Mouse (Mus musculus) splenic B cell, adult 2 months (primary cell): ENCODE data around the gene Odf2l.

Experiments
- DNase-seq: peaks from one replicate; pipeline ENCODE4 v3.0.0-alpha.2; 2011; ENCODE audit warnings: low read depth, low spot score
- H3K27me3 ChIP-seq: 2 replicates; pipeline ENCODE4 v1.6.1; 2012; ENCODE audit warnings: mild to moderate bottlenecking, low read length, moderate library complexity, mixed read lengths; ENCODE audit not compliant: control insufficient read depth, poor library complexity, insufficient read depth, severe bottlenecking
- H3K36me3 ChIP-seq: 2 replicates; pipeline ENCODE4 v1.6.1; 2012; ENCODE audit warnings: mild to moderate bottlenecking, low read length, moderate library complexity, mixed read lengths; ENCODE audit not compliant: control insufficient read depth, poor library complexity, insufficient read depth, severe bottlenecking

The Odf2l gene

GRCm38 (mm10) chr3:145115169-145115568 is 3.2 kb upstream of the Odf2l start:
- DNase-seq: no peak
- Histone ChIP-seq H3K27me3 (no peaks in the 10 kb centered on the region), H3K36me3 (no peaks in the 10 kb centered on the region)

GRCm38 (mm10) chr3:145117637-145118036 is 751 bp upstream of the Odf2l start:
- no peaks in the 10 kb centered on the region for H3K27me3 ChIP-seq
- no peaks in the 10 kb centered on the region for H3K36me3 ChIP-seq
- no peak for DNase-seq

DNA sequence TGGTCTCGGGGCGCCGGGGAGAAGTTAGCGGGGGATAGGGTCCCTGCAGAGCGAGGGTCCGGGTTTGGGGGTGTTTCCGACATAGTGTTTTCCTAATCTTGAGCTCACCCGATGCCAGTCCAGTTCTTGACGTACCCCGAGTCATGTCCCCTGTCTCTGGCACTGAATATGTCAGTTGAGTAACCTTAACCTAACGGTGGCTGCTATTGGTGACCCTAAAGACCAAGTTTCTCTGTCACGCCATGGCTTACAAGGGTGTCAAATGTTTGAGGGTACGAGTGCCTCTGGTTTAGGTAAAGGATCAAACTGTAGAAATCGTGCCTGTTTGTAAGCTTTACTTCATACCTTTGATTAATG is 592 bp downstream of the Odf2l start:
- H3K36me3 ChIP-seq: no peaks in the 10 kb centered on the region
- DNase-seq: no peak
- H3K27me3 ChIP-seq: no peaks in the 10 kb centered on the region

GRCm38 (mm10) chr3:145119425-145119824 is 1.0 kb downstream of the Odf2l start:
- Histone ChIP-seq H3K27me3 (no peaks in the 10 kb centered on the region), H3K36me3 (no peaks in the 10 kb centered on the region)
- DNase-seq: peak; percentile 10

- no peaks in the 10 kb centered on the region for H3K27me3 ChIP-seq
- H3K36me3 ChIP-seq: no peaks in the 10 kb centered on the region
These were observed 8.2 kb downstream of the Odf2l start for GRCm38 (mm10) chr3:145126618-145127017.

DNA sequence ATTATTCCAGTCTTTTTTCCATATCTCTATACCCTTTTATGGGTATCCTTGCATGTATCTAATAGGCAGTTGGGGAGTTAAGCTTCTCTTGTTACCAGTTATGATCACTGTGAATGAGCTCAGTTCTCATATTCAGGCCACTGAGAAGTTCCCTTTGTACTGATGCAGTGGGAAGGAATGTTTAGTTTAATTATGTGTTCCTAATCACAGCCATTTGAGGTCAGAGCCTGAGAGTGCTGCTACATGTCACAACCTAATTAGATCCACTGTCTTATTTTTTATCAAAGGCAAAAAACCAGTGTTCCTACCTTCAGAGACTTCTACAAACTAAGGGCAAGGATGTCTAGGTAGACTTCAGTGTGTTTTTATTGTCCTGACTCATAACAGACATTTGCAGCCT is 11.0 kb downstream of the Odf2l start:
- Histone ChIP-seq H3K36me3 (no peaks in the 10 kb centered on the region), H3K27me3 (no peaks in the 10 kb centered on the region)
- DNase-seq: no peak

More at GRCm38 (mm10) chr3:145126618-145127017, 8.2 kb downstream of the Odf2l start:
- DNase-seq: no peak

- no peaks in the 10 kb centered on the region for H3K27me3 ChIP-seq
- peak; percentile 63 for DNase-seq
- 0 out of 2 replicates have a peak, but pooled peaks cover 1% of the 10 kb centered on the region for H3K36me3 ChIP-seq
These were observed 13.0 kb downstream of the Odf2l start for GRCm38 (mm10) chr3:145131210-145131868.

DNA sequence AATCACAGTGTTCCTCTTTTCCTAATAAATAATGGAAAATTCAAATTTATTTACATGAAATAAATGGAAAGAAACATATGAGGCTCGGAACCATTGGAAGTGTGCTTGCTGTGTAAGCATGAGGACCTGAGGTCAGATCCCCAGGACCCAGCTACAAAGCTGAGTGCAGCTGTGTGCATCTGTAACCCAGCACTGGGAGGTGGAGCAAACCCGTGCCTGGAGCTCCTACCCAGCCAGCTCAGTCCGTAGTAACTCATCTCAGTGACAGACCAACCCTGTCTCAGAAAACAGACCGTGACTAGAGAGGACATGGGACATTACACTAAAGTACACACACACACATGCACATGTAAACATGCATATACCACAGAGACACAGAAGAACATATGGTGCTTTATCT is 21.8 kb downstream of the Odf2l start:
- Histone ChIP-seq H3K36me3 (0 out of 2 replicates have a peak, but pooled peaks cover 1% of the 10 kb centered on the region), H3K27me3 (no peaks in the 10 kb centered on the region)
- no peak for DNase-seq

GRCm38 (mm10) chr3:145142925-145143324 is 24.5 kb downstream of the Odf2l start:
- Histone ChIP-seq H3K27me3 (no peaks in the 10 kb centered on the region), H3K36me3 (no peaks in the 10 kb centered on the region)
- no peak for DNase-seq

DNA sequence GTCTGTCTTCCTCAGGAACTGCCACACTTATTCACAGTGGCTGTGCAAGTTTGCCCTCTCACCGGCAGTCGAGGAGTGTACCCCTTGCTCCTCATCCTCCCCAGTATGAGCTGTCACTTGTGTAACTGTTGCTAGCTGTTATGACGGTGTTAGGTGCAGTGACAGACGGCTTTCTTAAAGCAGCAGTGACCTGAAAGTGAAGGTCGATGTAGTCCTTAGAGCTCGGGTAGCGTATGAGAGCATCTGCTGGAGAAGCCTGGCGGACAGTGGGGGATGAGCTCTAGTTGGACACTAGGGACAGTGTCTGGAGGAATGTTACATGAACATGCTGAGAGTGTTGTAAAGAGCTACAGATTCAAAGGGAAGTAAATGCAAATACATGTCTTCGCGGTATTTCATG is 25.5 kb downstream of the Odf2l start:
- no peaks in the 10 kb centered on the region for H3K36me3 ChIP-seq
- no peak for DNase-seq
- H3K27me3 ChIP-seq: no peaks in the 10 kb centered on the region

- Histone ChIP-seq H3K27me3 (no peaks in the 10 kb centered on the region), H3K36me3 (peaks cover 2% of the 10 kb centered on the region; the same call in 1 of the 2 replicates)
- DNase-seq: no peak
These were observed 28.5 kb downstream of the Odf2l start for GRCm38 (mm10) chr3:145146871-145147270.

DNA sequence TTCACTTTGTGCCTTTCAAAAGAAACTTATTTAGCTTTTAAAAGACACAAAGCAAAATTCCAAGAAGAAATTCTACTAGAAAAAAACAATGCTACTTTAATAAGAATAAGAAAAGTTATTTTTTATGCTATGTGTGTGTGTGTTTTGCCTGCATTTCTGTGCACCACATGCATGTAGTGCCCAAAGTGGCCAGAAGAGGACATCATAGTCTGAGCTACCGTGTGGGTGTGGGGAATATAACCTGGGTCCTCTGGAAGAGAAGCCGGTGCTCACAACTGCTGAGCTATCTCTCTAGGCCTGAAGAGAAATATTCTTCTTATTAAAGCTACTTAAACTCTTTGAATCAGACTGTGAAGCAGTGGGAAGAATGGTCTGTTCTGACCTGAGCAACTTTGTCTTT is 29.1 kb downstream of the Odf2l start:
- no peak for DNase-seq
- peaks cover 2% of the 10 kb centered on the region; the same call in 1 of the 2 replicates for H3K36me3 ChIP-seq
- no peaks in the 10 kb centered on the region for H3K27me3 ChIP-seq

DNA sequence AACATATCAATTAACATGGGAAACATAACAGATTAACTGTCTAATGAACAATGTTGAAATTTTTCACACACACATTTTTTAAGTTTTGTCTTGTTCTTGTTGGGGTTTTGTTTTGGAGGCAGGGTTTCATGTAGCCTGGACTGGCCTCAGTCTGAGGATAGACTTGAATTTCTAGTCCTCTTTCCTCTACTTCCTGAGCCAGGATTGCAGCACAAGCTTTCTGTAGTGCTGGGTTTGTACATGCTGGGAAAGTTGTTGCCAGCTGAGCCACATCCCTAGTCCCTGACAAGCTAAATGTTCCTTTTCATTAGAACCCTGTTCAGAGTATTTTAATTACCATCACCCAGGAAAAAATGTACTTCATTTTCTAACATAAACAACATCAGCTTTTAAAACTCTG is 29.6 kb downstream of the Odf2l start:
- DNase-seq: no peak
- no peaks in the 10 kb centered on the region for H3K27me3 ChIP-seq
- H3K36me3 ChIP-seq: peaks cover 2% of the 10 kb centered on the region; the same call in 1 of the 2 replicates

- Histone ChIP-seq H3K36me3 (peaks cover 2% of the 10 kb centered on the region; the same call in 1 of the 2 replicates), H3K27me3 (no peaks in the 10 kb centered on the region)
- DNase-seq: no peak
These were observed 32.7 kb downstream of the Odf2l start for GRCm38 (mm10) chr3:145151092-145151491.

GRCm38 (mm10) chr3:145151933-145152332 is 33.5 kb downstream of the Odf2l start:
- H3K27me3 ChIP-seq: no peaks in the 10 kb centered on the region
- DNase-seq: no peak
- H3K36me3 ChIP-seq: peaks cover 2% of the 10 kb centered on the region; the same call in 1 of the 2 replicates

GRCm38 (mm10) chr3:145156883-145157282 is 38.5 kb downstream of the Odf2l start:
- H3K36me3 ChIP-seq: no peaks in the 10 kb centered on the region
- H3K27me3 ChIP-seq: no peaks in the 10 kb centered on the region
- no peak for DNase-seq
